Mouse (Mus musculus) NIH3T3 (cell line): Measurements from ENCODE around the gene Saxo1.

Experiments used
- DNase-seq: peaks from one replicate; pipeline ENCODE4 v3.0.0-alpha.2; 2012; ENCODE audit warnings: low read depth

Saxo1 gene

DNA sequence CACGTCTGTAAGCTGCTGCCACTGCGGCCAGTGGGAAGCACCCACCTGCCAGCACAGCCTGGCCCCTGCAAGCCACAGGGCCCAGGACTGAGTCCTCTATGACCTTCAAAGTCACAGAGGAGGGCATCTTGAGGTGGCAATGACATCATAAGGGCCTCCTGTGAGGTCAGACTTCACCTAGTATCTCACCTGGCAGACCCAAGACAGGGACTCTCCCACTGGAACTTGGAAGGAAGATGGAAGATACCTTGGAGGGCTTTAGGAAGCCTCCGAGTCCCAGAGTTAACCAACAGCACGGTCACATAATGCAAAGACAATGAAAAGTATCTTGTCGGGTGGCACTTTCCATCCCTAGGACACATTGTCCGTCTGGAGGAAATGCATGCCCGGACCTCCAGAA, at the start of gene Saxo1:
TSS of gene Saxo1 (minus strand) at position 101 of the 400 bp plus-strand sequence.
- no peak for DNase-seq

DNA sequence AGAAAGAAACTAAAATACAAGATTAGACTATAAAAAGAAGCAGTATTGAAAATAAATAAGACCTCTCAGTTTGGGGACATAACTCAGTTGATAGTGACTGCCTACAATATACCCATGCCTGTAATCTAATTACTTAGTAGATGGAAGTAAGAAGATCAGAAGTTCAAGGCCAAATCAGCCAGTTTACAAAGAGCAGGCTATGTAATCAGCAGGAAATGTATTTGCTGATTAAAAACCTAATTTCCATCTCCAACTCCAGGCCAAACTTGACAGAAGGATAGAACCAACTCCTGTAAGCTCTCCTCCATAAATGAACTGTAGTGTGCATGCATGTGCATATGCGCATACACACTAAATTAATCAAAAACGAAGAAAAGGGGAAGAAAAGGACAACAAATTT, 33.2 kb upstream of the Saxo1 start:
- DNase-seq: no peak

DNA sequence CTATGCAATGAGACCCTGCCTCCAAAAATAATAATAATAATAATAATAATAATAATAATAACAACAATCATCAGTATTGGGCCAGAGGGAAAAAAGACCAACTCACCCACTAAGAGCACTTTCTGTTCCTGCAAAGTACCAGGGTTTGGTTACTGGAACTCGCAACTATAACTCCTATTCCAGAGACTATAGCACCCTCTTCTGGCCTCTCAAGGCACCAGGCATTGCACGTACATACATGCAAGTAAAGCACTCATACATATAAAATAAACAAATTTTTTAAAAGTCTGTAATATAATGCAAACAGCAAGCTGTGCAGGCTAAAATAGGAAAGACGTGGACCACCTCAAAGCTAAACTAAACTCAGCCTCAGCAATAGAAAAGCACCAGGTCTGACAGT, 30.1 kb upstream of the Saxo1 start:
- DNase-seq: peak; percentile 28

DNA sequence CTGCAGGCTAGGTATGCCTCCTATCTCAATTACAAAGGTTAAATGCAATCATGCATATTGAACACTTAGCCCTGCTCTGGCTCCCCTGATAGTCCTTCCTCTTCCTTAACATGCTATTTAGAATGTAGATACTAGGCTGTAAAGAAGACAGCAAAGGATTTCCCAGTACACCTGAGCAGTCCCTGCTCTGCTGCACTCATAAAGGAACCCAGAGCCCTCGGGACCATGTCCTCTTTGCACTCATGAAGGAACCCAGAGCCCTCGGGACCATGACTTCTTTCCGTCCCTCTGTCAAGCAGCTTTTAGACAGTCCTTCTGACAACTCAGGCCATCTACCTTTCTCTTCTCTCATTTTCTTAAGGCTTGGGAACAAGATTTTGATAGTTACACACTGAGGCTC, 22.5 kb upstream of the Saxo1 start:
- no peak for DNase-seq

DNA sequence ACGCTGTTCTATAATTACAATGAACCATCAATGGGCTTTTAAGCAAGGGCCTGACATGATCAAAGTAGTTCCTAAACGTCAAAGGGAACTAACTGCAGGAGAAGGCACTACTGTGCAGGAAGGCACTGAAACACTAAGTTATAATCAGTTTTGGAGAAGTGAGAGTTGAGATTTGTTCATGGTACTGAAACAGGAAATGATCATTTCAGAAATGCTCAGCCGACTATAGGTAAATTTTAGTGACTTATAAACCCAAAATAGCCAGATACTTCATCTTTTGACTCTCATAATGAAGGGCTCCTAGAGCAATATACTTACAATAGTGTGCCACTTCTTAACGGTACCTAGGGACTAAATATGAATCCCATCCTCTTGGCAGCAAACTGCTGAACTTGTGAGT, 21.9 kb upstream of the Saxo1 start:
- DNase-seq: no peak

DNA sequence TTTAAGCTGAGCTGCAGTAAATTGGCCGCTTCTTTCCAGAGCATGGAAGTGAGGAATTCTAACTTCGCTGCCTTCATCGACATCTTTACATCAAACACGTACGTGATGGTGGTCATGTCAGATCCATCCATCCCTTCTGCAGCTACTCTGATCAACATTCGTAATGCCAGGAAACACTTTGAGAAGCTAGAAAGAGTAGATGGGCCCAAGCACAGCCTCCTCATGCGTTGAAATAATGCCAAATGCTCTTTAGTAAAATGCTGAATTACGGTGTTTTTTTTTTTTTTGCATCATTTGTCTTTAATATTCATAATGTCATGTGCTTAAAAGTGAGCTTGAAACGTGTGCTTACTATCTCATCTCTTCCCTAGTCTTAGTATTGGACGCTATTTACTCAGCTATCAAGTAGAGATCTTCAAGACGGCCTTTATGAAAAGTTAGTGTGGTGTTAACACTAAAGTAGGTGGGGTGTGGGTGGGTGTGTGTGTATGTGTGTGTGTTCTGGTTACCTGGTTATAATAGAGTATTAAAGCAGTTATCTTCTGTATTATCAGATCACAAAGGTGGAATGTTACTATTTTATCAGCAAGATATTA, 18.6 kb upstream of the Saxo1 start:
- no peak for DNase-seq

DNA sequence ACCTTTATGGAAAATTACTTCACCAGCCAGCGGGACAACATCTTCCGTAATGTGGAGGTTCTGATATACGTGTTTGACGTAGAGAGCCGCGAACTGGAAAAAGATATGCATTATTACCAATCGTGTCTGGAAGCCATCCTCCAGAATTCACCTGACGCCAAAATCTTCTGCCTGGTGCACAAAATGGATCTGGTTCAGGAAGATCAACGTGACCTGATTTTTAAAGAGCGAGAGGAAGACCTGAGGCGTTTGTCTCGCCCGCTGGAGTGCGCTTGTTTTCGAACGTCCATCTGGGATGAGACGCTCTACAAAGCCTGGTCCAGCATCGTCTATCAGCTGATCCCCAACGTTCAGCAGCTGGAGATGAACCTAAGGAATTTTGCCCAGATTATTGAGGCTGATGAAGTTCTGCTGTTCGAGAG, 18.0 kb upstream of the Saxo1 start:
- peak; percentile 71 for DNase-seq

DNA sequence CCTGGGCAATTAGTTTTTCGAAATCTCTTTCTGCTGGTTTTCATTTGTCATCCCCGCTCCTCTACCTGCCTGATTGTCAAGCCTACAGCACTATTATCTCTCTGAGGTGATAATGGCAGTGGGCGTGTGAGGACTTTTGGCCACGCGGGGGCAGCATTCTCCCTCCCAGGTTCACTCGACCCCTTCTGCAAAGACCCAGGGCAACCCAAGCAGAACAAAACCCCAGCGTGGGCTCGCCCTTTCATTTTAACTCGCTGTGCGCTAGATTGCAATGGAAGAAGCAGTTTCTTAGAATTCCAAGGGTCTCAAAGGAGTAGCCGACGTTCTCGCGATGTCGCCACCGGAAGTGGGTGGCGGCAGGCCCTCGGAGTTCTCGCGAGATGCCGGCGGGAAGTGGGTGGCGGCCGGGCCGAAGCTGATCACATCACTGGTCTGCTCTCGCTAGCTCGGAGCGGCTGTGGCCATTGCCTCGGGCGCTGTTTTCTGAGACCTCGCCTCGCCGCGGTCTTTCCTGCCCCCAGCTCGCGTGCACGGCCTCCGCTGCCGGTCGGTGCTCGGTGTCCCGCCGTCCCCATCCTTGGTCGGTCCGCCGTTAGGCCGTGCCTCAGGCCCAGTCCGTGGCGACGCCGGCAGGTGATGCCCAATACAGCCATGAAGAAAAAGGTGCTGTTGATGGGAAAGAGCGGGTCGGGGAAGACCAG, 17.3 kb upstream of the Saxo1 start, which contains the start of gene Rraga:
TSS of gene Rraga (plus strand) at position 386 of the 701 bp plus-strand sequence.
- DNase-seq: peak; percentile 100

DNA sequence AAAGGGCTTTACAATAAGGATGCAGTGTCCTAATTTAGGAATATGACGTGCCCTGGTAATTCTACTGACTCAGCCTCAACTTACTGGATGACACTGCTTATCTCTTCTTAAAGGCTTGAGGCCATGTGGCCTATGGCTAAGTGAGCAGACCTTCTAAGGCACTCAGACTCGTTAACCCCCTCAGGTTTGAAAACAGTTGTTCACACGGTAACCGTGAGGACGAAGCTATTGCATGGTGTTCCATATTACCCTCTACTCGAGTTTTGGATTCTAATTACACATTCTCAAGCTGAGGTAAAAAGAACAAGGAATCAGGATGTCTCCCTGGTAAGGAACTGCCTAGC, 16.8 kb upstream of the Saxo1 start:
- peak; percentile 52 for DNase-seq

DNA sequence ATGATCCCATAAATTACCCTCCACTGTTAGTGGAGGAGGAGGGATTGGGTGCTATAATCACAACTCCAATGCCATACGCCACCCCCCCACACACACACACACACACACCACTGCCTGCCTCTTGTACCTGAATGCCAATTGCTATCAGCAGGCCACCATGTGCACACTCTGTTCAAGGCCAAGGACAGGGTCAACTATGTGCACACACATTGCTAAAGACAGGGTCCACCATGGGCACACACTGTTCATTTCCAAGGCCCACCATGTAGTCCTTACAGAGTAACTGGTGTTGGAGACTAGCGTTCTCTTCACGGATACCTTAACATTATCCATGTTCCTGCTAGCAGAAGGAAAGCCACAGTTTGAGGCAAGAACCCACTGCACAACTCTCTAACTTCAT, 2.9 kb upstream of the Saxo1 start:
- no peak for DNase-seq

DNA sequence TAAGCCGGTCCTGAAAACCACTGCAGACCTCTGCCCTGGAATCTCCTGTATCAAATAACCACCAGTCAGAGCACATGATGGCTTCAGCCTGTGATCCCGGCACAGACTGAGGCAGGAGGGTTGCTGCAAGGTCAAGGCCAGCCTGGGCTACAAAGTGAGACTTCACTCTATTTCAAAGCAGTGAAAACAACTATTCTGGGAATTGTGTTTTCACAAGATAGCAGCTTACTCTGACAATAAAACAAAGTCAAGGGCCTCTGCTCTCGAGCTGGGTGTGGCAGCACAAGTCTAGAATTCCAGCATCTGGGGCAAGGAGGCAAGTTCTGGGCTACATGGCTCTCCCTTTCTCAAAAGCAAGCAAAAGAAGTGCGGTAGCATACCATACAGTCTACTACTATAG, 878 bp upstream of the Saxo1 start:
- DNase-seq: no peak

DNA sequence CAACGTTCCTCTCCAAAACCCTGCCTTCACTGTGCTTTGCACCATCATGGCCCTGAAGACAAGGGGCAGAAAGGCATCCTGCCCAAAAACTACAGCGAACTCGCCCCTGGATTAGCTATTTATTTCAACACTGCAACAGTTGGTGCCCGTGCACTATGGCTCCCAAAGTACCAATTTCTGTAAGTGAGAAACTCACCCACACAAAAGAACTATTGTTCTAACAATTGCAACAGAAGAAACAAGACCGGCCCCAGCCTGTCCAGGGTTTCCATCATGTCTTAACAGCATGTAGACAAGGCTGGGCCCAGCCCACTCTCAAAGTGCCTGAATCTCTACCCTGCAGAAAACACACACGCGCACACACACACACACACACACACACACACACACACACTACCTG, 757 bp downstream of the Saxo1 start:
- peak; percentile 18 for DNase-seq

DNA sequence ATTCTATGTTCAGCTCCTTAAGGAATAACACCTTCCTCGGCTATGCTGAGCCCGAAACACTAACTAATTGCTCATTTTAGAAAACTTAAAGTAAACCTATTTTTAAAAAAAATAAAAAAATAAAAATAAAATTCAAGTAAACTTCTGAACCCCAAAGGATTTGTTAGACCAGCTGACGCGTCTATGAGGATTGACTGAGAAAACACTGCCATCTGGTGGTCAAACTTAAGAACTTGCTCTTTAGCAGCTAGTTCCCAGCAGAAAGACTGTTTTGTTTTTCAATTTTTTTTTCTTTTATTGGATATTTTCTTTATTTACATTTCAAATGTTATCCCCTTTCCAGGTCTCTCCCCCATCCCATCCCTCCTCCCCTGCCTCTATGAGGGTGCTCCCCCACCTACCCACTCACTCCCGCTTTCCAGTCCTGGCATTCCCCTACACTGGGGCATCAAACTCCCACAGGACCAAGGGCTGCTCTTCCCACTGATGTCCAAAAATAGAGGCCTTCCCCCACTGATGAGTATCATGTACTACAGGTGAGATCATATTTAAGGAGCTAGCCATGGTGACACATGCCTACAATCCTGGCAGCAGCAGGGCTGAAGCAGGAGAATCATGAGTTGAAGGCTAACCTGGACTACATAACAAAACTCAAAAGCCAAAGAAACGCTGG, 3.0 kb downstream of the Saxo1 start:
- peak; percentile 86 for DNase-seq

DNA sequence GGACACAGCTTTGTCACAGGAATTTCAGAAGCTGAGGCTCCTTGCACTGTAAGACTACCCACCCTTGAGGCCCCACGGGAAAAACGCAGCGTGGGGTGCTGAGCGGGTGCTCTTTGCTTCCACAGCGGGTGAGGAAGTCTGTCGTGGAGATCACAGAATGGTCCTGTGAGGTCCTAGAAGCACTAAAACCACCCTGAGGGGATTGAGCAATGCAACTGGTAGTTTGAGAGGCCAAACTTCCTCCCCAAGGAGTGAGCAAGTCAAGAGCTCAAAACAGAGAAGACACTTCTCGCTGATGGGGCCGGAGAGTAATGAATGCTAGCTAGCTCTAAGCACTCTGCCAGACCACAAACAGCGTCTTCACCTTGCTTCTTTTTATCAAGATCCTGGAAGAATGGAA, 9.8 kb downstream of the Saxo1 start:
- no peak for DNase-seq

DNA sequence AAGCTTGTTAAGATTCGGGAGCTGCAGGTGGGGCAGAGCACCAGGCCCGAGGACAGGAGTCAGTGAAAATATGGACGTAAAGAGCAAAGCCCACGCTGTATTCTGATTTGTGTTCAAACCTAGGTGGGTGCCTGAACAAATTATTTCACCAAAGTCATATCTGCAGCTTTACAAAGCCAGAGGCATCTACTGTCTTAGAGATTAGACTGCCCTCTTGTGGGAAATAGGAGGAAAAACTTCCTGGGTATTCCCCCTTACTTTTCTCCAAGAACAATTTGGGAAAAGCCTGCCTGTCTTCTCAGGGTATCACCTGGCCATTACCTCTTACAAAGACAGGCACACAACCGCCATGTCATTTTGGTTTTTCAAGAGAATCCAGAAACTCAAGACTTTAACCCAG, 12.5 kb downstream of the Saxo1 start:
- peak; percentile 56 for DNase-seq

DNA sequence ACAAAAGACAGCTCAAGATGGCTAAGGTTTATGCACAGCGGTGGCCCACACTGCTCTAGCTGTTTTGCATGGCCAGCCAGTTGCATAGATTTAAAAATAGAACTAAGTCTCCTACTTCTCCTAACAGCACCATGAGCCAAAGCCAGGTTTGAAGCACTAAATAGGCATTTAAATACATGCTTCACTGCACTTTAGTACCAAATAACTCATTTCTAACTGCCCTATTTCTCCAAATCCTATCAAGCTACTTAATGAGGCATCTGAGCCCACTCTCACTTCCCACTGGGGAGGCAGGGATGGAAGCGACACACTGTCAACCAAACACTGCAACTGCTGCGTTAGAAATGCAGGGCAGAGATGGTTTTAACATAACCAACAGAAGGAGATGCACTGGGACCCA, 14.1 kb downstream of the Saxo1 start:
- DNase-seq: no peak

DNA sequence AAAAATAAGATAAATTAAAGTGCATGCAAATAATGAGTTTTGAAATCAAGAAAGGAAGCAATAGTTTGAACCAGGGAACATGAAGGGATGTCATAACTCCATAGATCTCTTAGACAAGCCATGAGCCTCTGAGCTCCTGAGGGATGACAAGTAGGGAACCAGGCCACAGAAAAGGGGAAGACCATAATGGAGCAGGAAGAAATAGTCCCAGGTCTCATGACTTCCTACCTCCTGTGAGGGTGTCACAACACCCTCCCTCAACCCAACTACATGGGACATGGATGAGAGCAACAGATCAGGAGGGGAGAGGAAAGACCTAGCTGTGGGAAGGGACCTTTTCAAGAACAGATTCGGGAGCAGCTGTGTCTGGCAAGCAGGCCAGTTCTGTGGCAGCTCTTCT, 16.6 kb downstream of the Saxo1 start:
- no peak for DNase-seq

DNA sequence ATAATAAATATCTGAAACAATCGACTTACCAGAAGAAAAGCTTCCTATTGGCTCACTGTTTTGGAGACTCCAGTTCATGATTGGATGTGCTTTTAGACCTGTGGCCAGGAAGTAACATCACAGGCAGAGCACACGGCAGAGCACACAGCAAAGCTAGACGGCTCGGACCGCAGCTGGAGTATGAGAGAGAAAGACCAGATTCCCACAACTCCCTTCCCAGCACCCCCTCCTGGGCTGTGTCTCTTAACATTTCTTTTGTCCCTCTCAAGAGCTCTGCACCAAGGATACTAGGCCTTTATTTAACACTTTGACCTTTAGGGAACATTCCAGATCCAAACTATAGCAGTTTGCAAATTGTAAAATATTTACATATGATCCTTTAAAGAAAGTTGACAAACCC, 19.2 kb downstream of the Saxo1 start:
- DNase-seq: no peak

DNA sequence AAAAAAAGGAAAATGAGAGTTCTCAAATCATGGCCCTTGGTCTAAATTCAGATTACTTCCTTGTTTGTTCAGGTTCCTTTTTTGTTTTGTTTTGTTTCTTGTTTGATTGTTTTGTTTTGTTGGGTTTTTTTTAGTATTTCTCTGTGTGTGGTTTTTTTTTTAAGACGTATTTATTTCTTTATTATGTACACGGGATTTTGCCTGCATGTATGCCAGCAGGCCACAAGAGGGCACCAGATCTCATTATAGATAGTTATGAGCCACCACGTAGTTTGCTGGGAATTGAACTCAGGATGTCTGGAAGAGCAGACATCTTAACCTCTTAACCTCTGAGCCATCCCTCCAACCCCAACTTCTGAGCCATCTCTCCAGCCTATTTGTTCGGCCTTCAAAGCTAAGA, 20.2 kb downstream of the Saxo1 start:
- DNase-seq: peak; percentile 85

DNA sequence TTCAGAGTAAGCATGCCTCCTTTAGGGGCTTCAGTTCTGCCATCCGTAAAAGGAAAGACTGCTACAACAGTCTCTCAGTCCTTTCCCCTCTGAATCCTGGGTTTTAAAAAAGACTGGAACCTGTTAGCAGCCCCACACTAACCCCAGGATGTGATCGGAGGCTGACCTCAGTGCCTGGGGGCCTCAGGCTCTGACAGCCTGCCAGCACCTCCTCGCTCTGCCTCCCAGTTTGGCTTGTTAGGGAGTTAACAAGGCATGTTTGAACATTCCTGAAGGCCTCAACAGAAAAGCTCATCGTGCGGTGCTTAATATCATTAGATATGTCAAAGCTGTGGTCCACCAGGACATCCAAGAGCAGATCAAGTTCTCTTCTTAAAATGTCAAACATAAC, 24.0 kb downstream of the Saxo1 start:
- no peak for DNase-seq

DNA sequence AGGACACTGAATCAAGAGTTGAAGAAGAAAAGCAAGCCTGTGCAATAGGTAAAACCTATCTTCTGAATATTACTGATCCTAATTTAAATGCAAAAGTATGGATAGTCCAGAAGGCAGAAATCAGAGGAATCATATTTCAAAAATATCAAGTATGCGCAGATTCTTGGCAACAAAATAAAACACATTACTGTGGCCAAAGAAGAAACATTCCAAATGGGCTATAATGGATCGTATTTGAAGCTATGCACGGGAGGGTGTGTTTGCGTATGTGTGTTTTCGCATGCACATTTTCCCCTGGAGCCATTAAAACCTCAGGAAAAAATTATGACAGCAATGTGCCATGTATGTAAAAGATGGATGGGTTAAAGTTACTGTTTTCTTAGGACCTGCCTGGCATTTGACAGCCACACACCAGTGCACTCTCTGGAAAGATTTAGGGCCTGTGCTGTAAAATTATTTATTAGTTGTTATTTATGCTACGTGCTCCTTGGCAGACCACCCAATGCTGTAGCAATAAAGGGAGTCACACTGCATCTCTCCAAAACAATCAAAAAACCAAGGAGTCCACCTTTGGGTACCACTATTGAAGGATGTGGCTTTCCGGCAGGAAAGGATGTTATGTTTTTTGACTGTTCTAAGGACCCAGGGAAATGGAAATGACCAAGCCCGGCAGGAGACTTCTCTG, 24.6 kb downstream of the Saxo1 start:
- no peak for DNase-seq

DNA sequence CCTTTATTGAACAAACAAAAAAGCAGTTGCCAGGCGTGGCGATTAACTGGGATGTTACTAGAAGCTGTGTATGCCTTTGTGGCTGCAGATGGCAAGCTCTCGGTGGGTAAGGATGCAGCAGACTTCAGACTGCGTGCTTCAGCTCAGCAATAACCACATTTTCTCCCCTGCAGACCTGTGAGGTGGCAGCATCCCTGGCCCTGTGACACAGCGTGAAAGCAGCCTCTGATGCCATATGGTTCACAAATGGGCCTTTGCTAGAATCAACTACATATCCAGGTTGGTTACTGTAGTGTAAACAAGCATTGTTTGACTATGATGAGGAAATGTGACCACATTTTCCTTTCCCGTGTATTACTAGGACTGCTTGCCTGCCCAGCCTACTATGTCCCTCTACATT, 29.0 kb downstream of the Saxo1 start:
- DNase-seq: no peak
